Mouse (Mus musculus): ENCODE measurements around the gene Fam122a.

The Fam122a gene

GRCm38 (mm10) chr19:24476929-24477882 lies at the start of gene Fam122a:
Gene Fam122a, minus strand, starts transcription at chr19:24477356.
- DNase-seq, result peak; percentile 89 to 92

GRCm38 (mm10) chr19:24523476-24524313 lies 46.5 kb upstream of the Fam122a start:
- DNase-seq, result peak; percentile 90 to 94

GRCm38 (mm10) chr19:24521997-24522396 lies 44.8 kb upstream of the Fam122a start:
- DNase-seq, result peak; percentile 40 to 41

GRCm38 (mm10) chr19:24521146-24521545 lies 44.0 kb upstream of the Fam122a start:
- DNase-seq, result no peak

- no peak for DNase-seq
These were observed 42.7 kb upstream of the Fam122a start for GRCm38 (mm10) chr19:24519732-24520409.

GRCm38 (mm10) chr19:24518384-24518783 lies 41.2 kb upstream of the Fam122a start:
- DNase-seq, result no peak

GRCm38 (mm10) chr19:24517057-24517456 lies 39.9 kb upstream of the Fam122a start:
- DNase-seq, result no peak

- DNase-seq, result no peak
These were observed 38.8 kb upstream of the Fam122a start for GRCm38 (mm10) chr19:24515941-24516340.

GRCm38 (mm10) chr19:24514661-24515642 lies 37.8 kb upstream of the Fam122a start:
- no peak for DNase-seq

- no peak for DNase-seq
These were observed 36.1 kb upstream of the Fam122a start for GRCm38 (mm10) chr19:24513105-24513843.

GRCm38 (mm10) chr19:24511939-24512338 lies 34.8 kb upstream of the Fam122a start:
- no peak for DNase-seq

GRCm38 (mm10) chr19:24509391-24509790 lies 32.2 kb upstream of the Fam122a start:
- DNase-seq, result no peak

GRCm38 (mm10) chr19:24508087-24508767 lies 31.1 kb upstream of the Fam122a start:
- DNase-seq, result no peak

GRCm38 (mm10) chr19:24502736-24503421 lies 25.7 kb upstream of the Fam122a start:
- DNase-seq, result no peak

GRCm38 (mm10) chr19:24501525-24501924 lies 24.4 kb upstream of the Fam122a start:
- no peak for DNase-seq

GRCm38 (mm10) chr19:24500431-24500830 lies 23.3 kb upstream of the Fam122a start:
- DNase-seq, result no peak

GRCm38 (mm10) chr19:24499291-24499690 lies 22.1 kb upstream of the Fam122a start:
- no peak for DNase-seq

- no peak for DNase-seq
These were observed 16.7 kb upstream of the Fam122a start for GRCm38 (mm10) chr19:24493887-24494286.

GRCm38 (mm10) chr19:24491824-24492223 lies 14.7 kb upstream of the Fam122a start:
- no peak for DNase-seq

GRCm38 (mm10) chr19:24490275-24490674 lies 13.1 kb upstream of the Fam122a start:
- DNase-seq, result no peak
